Mouse (Mus musculus): ENCODE measurements around the gene Ptpru.

The Ptpru gene

GRCm38 (mm10) chr4:131837872-131838524, at the start of gene Ptpru:
Gene Ptpru, minus strand, starts transcription at chr4:131838288.
- DNase-seq = peak; percentile 91

GRCm38 (mm10) chr4:131885376-131885775, 47.3 kb upstream of the Ptpru start:
- no peak for DNase-seq

- DNase-seq = no peak
Observed at GRCm38 (mm10) chr4:131883571-131883970, 45.5 kb upstream of the Ptpru start.

GRCm38 (mm10) chr4:131881306-131881705, 43.2 kb upstream of the Ptpru start:
- DNase-seq = no peak

DNA sequence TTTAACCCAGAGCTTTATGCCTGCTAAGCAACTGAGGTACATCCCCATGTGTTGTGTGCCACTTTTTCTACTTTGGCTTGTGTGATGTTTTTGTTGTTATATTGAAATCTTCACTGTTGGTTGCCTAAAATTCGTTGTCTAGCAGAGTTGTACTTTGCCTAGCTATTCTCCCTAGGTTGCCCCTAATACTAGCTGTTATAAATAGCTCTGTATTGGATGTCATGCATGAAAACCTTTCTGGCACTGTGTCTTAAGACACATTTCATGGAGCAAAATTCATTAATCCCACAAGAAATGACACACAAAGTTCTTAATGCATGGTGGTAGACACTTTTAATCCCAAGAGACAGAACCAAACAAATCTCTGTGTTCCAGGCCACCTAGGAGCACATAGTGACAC, 41.6 kb upstream of the Ptpru start:
- no peak for DNase-seq

- DNase-seq = no peak
Observed at GRCm38 (mm10) chr4:131876836-131877235, 38.7 kb upstream of the Ptpru start.

DNA sequence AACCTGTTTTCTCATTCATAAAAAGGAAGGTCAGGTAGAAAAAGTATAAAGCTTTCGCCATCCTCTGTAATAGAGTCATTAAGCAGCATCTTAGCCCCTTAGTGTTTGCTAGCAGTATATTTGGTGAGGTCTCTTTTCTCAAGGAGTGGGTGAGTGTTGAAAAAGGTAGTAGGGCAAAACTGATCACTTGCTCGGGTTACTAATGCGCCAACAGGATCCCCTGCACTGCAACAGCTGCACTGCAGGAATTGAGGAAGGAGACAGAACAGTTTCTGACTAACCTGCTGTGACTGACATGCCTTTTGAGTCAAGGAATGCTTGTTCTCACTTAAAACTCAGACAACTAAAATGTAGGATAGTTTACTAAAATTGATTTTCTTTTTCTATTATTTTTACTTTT, 37.2 kb upstream of the Ptpru start:
- no peak for DNase-seq

GRCm38 (mm10) chr4:131874567-131874966, 36.5 kb upstream of the Ptpru start:
- no peak for DNase-seq

DNA sequence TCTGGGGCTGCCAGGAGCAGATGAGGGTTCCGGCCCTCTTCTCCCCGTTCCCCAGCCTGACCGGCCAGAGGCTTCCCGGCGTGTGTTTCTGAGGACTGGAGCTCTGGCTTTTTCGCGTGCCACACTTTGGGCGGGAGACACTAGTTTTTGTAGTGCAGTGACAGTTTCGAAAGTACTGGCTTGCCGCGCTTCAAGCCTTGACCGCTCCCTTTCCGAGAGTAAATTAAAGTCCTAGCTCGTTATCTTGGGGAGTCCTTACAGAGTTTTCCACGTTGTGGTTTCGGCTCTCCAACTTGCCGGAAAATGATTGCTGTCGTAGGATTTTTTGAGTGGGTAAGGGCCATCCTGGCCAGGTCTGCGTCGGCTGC, 36.1 kb upstream of the Ptpru start:
- no peak for DNase-seq

- peak; percentile 91 for DNase-seq
Observed at GRCm38 (mm10) chr4:131873293-131874168, 35.4 kb upstream of the Ptpru start, which contains the start of gene Srsf4. Gene Srsf4, plus strand, starts transcription at chr4:131873617.

GRCm38 (mm10) chr4:131872672-131873292, 34.7 kb upstream of the Ptpru start:
- peak; percentile 42 for DNase-seq

DNA sequence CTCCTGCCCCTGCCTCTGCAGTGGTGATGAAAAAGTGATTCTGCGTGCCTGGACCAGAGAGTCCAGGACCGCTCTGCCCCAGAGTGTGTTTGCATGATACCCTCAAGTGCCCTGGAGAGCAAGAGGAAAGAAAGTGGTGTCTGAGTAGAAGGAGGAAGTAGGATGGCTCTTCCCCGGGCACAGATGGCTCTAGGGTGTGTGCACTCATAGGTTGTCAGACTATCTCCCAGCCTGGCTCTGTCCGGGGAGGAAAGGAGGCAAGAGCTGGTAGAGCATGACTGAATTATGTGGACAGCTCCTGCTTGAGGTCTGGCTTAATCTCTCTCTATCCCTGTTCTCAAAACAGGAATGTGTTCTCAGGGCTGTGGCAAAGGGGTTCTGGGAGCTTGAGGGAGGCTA, 23.3 kb upstream of the Ptpru start:
- DNase-seq = no peak

GRCm38 (mm10) chr4:131860492-131861340, 22.6 kb upstream of the Ptpru start:
- DNase-seq = peak; percentile 80

DNA sequence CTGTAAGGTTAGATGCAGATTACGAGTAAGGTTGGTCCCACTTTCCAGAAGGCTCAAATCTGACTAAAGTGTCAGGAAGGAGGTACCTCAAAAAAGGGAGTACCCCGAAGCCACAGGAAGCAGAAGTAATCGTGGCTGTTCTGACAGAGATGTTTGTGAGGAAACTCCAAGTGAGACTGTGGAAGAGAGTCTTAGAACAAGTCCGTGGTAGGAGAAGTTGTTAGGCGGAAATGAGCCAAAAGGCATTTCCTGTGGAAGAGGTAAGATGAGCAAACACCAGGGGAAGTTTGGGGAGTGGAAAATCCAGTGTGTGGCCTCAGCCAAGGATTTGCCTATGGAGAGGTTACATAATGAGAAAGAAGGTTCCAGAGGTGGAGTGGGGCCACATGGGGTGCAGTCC, 16.9 kb upstream of the Ptpru start:
- no peak for DNase-seq

- no peak for DNase-seq
Observed at GRCm38 (mm10) chr4:131849986-131850638, 12.0 kb upstream of the Ptpru start.

DNA sequence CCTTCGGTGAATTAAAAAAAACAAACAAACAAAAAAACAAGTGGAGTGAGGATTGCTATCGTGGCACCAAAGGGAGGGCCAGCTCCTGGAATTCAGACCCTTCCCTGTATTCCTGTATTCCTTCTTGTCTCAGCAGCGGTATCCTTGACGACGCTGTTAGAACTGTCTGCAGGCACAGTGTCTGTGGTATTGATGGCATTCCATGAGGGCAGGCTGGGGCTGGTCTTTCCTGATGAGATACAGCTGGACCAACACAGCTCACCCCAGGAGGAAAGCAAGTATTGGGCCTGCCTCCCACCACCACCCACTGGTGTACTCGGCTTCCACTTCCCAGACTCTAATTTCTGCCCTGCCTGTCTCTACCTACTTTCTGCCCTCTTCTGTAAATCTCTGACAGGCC, 10.0 kb upstream of the Ptpru start:
- no peak for DNase-seq

DNA sequence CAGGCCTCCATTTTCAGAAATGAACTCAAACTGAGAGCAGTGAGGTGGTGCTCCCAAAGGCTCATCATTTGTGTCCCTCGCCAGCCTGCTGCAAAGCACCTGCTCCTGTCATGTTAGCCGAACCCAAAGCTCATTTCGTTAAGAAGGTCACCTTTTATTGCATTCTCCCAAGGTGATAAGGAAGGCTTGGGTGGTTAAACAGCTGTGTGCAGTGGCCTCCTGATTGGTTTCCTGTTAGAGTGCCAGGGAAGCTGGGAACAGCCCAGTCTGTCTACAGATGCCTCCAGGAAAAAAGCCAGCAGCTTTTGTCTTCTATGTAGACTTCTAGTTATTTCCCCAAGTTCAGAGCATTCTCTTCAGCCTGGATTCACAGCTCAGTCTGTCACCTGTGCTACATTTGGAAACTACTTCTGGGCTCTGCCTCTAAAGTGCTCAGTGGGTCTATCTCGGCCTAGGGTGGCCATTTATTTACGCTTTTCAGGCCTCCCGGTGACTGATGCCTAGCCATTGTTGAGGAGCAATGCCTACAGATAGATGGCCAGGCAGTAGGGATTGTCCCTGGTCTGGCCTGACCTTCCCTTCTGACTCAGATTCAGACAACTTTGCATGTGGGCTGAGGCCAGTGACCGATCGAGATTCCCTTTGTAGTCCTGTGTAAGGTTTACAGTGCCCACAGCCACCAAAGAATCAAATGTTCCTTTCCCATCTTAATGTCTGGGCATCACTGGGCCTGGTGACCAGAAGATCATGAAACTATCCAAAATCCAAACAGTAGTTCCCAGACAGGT, 8.1 kb upstream of the Ptpru start:
- no peak for DNase-seq

GRCm38 (mm10) chr4:131843290-131843743, 5.2 kb upstream of the Ptpru start, which contains the start of gene Mecr:
Gene Mecr, plus strand, starts transcription at chr4:131843470.
- DNase-seq = peak; percentile 94

DNA sequence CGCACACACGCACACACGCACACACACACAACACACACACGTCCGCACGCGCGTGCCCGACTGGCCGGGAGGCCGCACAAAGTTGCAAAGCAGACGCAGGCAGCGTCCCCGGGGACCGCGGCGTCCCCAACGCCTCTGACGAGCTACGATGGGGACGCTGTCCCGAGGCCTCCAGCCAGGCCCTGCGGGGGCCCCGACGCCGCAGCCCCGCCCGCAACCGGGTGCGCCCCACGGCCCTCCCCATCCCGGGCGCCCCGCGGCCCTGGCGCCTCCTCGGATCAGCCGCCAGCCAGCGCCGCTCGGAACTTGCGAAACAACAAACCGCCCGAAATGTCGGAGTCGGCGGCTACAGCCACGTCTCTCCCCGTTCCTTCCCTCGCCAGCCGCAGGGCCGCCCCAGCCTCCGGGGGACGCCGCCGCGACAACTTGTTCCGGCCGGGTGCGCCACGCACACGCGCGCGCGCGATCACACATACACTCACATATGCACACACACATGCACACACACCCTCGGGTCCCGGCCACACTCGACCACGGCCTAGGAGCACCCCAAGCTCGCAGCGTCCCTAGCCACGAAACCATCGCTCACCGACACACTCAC, 1.1 kb downstream of the Ptpru start:
- DNase-seq = peak; percentile 56

DNA sequence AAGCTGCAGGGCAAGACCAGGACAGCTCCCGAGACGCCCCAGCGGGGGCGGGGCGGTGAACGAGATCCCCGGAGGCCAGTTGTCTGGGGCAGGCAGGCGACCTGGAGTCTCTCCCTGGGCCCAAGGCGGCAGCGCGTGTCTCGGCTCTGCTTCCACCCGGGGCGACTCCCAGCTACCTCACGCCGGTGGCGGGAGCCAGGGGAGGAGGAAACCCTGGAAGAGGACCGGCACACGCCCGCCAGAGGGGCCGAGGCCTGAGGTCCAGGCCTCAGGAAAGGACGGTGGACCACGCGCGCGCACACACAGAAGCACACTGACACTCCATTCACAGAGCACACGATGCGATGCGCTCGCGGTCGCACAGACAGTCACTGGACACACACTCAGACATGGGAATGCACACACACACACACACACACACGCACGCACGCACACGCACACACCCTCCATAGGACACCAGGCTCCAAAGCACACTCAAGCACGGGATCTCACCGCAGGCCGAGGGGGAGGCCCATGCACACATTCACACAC, 1.7 kb downstream of the Ptpru start:
- DNase-seq = no peak
